Mouse (Mus musculus) liver, embryonic 14.5 days (tissue): Measurements from ENCODE around the gene Dpp7. TPM values are rescaled to one million over a fixed set of nuclear protein-coding genes. Genes with fewer than 3 reads are reported as not detected.

Experiments used
- ATAC-seq: fragments of 200-750 bp; cut with Nextera tagmentation; 2 replicates; pipeline ENCODE4 v1.8.0; 2017; ENCODE audit warnings: moderate number of reproducible peaks, mild to moderate bottlenecking, moderate library complexity; ENCODE audit not compliant: insufficient read depth
- DNase-seq, 3 experiments: peaks; one replicate each; pipeline ENCODE4 v3.0.0-alpha.2; 2012 to 2013; ENCODE audit warnings: low read depth in 3 of 3, low spot score in 3 of 3
- H3K27ac ChIP-seq: fragments of 300-500 bp; sonication (generic); 2 replicates; pipeline ENCODE4 v1.5.1; 2014; ENCODE audit warnings: moderate library complexity, mild to moderate bottlenecking, control low read depth, inconsistent platforms
- H3K27me3 ChIP-seq: fragments of 300-500 bp; sonication (generic); 2 replicates; pipeline ENCODE4 v1.6.1; 2014; ENCODE audit warnings: mild to moderate bottlenecking, low read length, moderate library complexity; ENCODE audit not compliant: control insufficient read depth, insufficient read depth
- H3K36me3 ChIP-seq: fragments of 300-500 bp; sonication (generic); replicated peaks from 2 replicates; pipeline ENCODE4 v1.6.1; 2014; ENCODE audit warnings: low read depth; ENCODE audit not compliant: control insufficient read depth, insufficient read depth
- H3K4me1 ChIP-seq, 2 experiments: fragments of 200-500 bp in 1 of 2; fragments of 300-500 bp in 1 of 2; sonication (generic) in 1 of 2; replicated peaks; 2 replicates each; pipeline ENCODE4 v1.6.1; 2012 to 2014; ENCODE audit warnings: antibody characterized with exemption in 1 of 2, inconsistent platforms in 1 of 2, low read length in 1 of 2; ENCODE audit not compliant: control insufficient read depth in 2 of 2, insufficient read depth in 2 of 2
- H3K4me2 ChIP-seq: fragments of 300-500 bp; sonication (generic); 2 replicates; pipeline ENCODE4 v1.6.1; 2014; ENCODE audit warnings: low read depth, mild to moderate bottlenecking, control low read depth, moderate library complexity
- H3K4me3 ChIP-seq, 2 experiments: fragments of 200-500 bp in 1 of 2; fragments of 300-500 bp in 1 of 2; sonication (generic) in 1 of 2; 2 replicates each; pipeline ENCODE4 v1.5.1; 2012 to 2014; ENCODE audit warnings: low read depth in 2 of 2, low read length in 2 of 2, mild to moderate bottlenecking in 2 of 2, control low read depth in 1 of 2, inconsistent platforms in 1 of 2, moderate library complexity in 1 of 2; ENCODE audit not compliant: insufficient read depth in 1 of 2
- H3K9ac ChIP-seq: fragments of 300-500 bp; sonication (generic); replicated peaks from 2 replicates; pipeline ENCODE4 v1.6.1; 2014; ENCODE audit warnings: mild to moderate bottlenecking, control low read depth, moderate library complexity
- H3K9me3 ChIP-seq: fragments of 300-500 bp; sonication (generic); 2 replicates; pipeline ENCODE4 v1.6.1; 2016; ENCODE audit warnings: low read length, mixed read lengths; ENCODE audit not compliant: control insufficient read depth
- CTCF ChIP-seq: IDR thresholded peaks from 2 replicates; pipeline ENCODE4 v1.5.1; 2016; ENCODE audit warnings: antibody characterized with exemption, low read depth, control low read depth
- EP300 ChIP-seq: IDR thresholded peaks from 2 replicates; pipeline ENCODE4 v1.6.1; 2016; ENCODE audit warnings: antibody characterized with exemption, low read depth
- WGBS: fragments of 180-500 bp; shearing (Covaris S2); extraction: QIAGEN DNeasy Blood & Tissue Kit; methylation state at CpG from one replicate; pipeline ENCODE4 v1.1.7; 2014; ENCODE audit not compliant: insufficient replicate concordance; 5-methylcytosine and 5-hydroxymethylcytosine counted together
- polyA plus RNA-seq, 2 experiments: library from polyadenylated mRNA; depleted of rRNA in 1 of 2; stranded (reverse) in 1 of 2; unstranded in 1 of 2; fragments of >200 nt; fragmentation: Nextera tagmentation in 1 of 2; extraction: Ambion mirVana in 1 of 2; gene quantifications; 2 replicates each; pipeline versions ENCODE4 v1.2.1 to v1.2.3; 2012 to 2014

The Dpp7 gene
- polyA plus RNA-seq, 2 experiments: 9.4 to 10.6 TPM

- TF ChIP-seq CTCF (no peak), EP300 (no peak)
- Histone ChIP-seq H3K27ac (no peak overlapping the region), H3K9ac (no peak overlapping the region), H3K4me3 (no peak overlapping the region), H3K4me2 (no peak overlapping the region), H3K4me1 (no peaks in the 10 kb centered on the region), H3K27me3 (peaks cover 32% of the 10 kb centered on the region), H3K9me3 (no peaks in the 10 kb centered on the region), H3K36me3 (no peaks in the 10 kb centered on the region)
- 5% methylated on average over 11 of the region's 11 CpGs for WGBS
- no peak for DNase-seq
- no peak for ATAC-seq
Measured at GRCm38 (mm10) chr2:25311491-25311891, 44.7 kb downstream of the Dpp7 start.

- no peak for TF ChIP-seq CTCF
- TF ChIP-seq EP300: no peak
- DNase-seq: no peak
- H3K4me3 ChIP-seq: no peak overlapping the region
- H3K36me3 ChIP-seq: no peaks in the 10 kb centered on the region
- 2% methylated on average over 22 of the region's 22 CpGs for WGBS
- no peak overlapping the region for H3K27ac ChIP-seq
- H3K9ac ChIP-seq: no peak overlapping the region
- H3K9me3 ChIP-seq: no peaks in the 10 kb centered on the region
- peaks cover 36% of the 10 kb centered on the region for H3K27me3 ChIP-seq
- no peak overlapping the region for H3K4me2 ChIP-seq
- no peaks in the 10 kb centered on the region for H3K4me1 ChIP-seq
- no peak for ATAC-seq
Measured at GRCm38 (mm10) chr2:25310969-25311368, 45.2 kb downstream of the Dpp7 start.

- H3K9me3 ChIP-seq: no peaks in the 10 kb centered on the region
- H3K4me3 ChIP-seq: no peak overlapping the region
- ATAC-seq (no peak), DNase-seq (no peak)
- no peak for TF ChIP-seq EP300
- TF ChIP-seq CTCF: no peak
- no peak overlapping the region for H3K4me2 ChIP-seq
- 41% methylated on average over 10 of the region's 10 CpGs for WGBS
- no peaks in the 10 kb centered on the region for H3K36me3 ChIP-seq
- H3K27me3 ChIP-seq: peaks cover 43% of the 10 kb centered on the region
- H3K27ac ChIP-seq: no peak overlapping the region
- no peaks in the 10 kb centered on the region for H3K4me1 ChIP-seq
- no peak overlapping the region for H3K9ac ChIP-seq
Measured at GRCm38 (mm10) chr2:25310180-25310579, 46.0 kb downstream of the Dpp7 start.

- DNase-seq (no peak), ATAC-seq (no peak)
- Histone ChIP-seq H3K9ac (no peak overlapping the region), H3K27ac (no peak overlapping the region), H3K4me3 (no peak overlapping the region), H3K9me3 (no peaks in the 10 kb centered on the region), H3K27me3 (peaks cover 30% of the 10 kb centered on the region), H3K36me3 (no peaks in the 10 kb centered on the region), H3K4me2 (no peak overlapping the region; the same call in 1 of the 2 replicates), H3K4me1 (peaks cover 0 to 2% of the 10 kb centered on the region in 2 experiments; a peak in 1 of 4 replicates)
- TF ChIP-seq EP300: no peak
- TF ChIP-seq CTCF: no peak
- 39% methylated on average over 14 of the region's 14 CpGs for WGBS
Measured at GRCm38 (mm10) chr2:25305587-25306359, 50.4 kb downstream of the Dpp7 start.

GRCm38 (mm10) chr2:25304657-25305541 lies 51.3 kb downstream of the Dpp7 start:
- Histone ChIP-seq H3K4me3 (peak overlapping the region; percentile 3 to 42; a peak in 3 of 4 replicates), H3K4me2 (peak overlapping the region; percentile 57), H3K9ac (no peak overlapping the region), H3K4me1 (peaks cover 0 to 2% of the 10 kb centered on the region in 2 experiments; a peak in 1 of 4 replicates), H3K27ac (no peak overlapping the region), H3K27me3 (peaks cover 21% of the 10 kb centered on the region), H3K9me3 (no peaks in the 10 kb centered on the region), H3K36me3 (no peaks in the 10 kb centered on the region)
- no peak for ATAC-seq
- WGBS: 2% methylated on average over 44 of the region's 45 CpGs
- TF ChIP-seq CTCF (no peak), EP300 (no peak)
- DNase-seq: no peak
